Mouse (Mus musculus) ES-E14 (cell line): ENCODE measurements around the gene Pth1r.

Experiments
- CHD2 ChIP-seq: IDR thresholded peaks from 2 replicates; pipeline ENCODE4 v1.6.1; 2014; ENCODE audit warnings: mild to moderate bottlenecking, low read depth, low read length, inconsistent platforms
- HCFC1 ChIP-seq: IDR thresholded peaks from 2 replicates; pipeline ENCODE4 v1.6.1; 2012; ENCODE audit warnings: low read length, inconsistent platforms, borderline replicate concordance; ENCODE audit not compliant: insufficient read depth
- MAFK ChIP-seq: IDR thresholded peaks from 2 replicates; pipeline ENCODE4 v1.6.1; 2014; ENCODE audit warnings: mild to moderate bottlenecking, low read depth, low read length, inconsistent platforms; ENCODE audit not compliant: insufficient read depth
- ZC3H11A ChIP-seq: IDR thresholded peaks from 2 replicates; pipeline ENCODE4 v1.6.1; 2012; ENCODE audit warnings: low read depth, mild to moderate bottlenecking, inconsistent platforms, low read length, borderline replicate concordance
- ZNF384 ChIP-seq: IDR thresholded peaks from 2 replicates; pipeline ENCODE4 v1.6.1; 2012; ENCODE audit warnings: low read depth, low read length, inconsistent platforms

DNA sequence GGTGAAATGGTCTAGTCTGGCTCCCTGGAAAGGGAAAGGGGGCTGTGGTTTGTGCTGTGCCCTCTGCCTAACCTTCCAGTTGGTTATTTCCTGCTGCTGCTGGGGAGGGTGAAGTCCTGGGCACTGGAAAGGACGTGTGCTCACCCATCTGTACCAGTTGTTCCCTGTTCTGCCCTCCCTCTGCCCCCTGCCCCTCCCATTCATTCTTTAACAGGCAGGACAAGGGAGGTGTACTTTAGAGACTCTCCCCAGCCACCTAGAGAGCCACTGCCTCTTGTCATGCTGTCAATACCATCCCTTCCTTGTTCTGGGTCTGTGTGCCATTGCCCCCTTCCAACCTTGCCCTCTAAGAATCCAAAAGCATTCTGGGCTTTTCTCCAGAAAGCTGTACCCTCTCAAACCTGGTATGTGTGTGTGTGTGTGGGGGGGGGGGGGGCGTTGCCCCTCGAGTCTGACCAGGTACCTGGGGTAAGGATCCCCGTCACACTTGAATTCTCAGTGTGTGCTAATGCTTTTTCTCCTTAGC is 63.3 kb downstream of the Pth1r start:
- TF ChIP-seq ZNF384 (no peak), MAFK (no peak), CHD2 (no peak), ZC3H11A (no peak), HCFC1 (no peak)
